Mouse (Mus musculus) brain, adult 2 months (tissue): ENCODE measurements around the gene Rpap3.

Experiments
- DNase-seq: peaks from one replicate; pipeline ENCODE4 v3.0.0; 2011; ENCODE audit warnings: low read depth, low spot score

The Rpap3 gene

DNA sequence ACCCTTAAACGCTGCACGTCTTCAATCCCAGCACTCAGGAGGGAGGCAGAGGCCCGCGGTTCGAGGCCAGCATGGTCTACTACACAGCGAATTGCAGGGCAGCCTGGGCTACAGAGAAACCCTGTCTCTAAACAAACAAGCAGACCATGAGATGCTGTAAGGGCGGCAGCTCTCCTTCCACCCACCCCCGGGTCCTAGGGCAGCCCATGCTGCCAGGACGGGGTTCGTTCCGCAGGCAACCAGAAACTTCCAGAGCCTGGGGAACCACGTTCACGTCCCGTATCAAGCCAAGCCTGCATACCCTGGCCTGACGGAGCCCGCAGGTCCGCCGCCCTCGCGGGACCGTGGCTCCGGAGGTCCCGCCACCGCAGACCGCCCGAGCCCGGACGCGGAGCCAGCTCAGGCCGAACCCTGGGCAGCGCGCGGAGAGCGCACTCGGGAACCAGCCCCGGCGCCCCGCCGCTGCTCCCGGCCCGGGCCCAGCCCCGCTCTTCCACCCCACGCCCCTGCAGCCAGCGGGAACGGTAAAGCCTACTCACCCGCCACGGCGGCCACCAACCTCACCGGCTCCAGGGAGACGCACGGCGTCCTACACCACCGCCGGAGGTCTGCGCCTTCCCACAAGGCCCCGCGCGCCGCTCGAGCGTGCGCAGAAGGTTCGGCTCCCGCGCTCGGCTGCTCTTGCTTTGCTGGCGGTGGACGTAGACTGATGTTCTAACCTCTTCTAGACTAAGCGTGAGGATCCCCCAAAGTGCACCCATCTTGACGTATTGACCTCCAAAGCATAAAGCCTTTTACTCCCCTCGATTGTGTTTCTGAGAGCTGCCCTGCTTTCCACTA lies at the start of gene Rpap3:
TSS of gene Rpap3 (minus strand) at position 615 of the 840 bp plus-strand sequence.
- peak; percentile 93 for DNase-seq

DNA sequence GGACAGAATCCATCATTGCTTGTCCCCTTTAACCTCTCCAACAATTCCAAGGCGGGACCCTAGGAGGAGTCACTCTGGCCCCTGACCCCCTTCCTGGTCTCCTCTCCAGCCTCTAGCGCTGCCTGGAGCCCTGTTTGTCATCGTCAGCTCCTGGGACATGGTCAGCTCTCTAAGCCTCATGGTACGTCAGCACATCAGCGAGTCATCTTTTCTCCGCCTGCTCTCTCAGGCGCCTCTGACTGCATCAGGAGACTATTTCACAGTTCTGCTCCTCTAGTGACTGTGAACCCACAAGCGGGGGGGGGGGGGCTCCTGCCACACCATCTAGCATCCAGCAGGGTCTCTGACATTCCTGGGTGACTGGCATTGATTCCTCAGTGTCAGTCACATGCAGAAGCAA lies 49.7 kb upstream of the Rpap3 start:
- DNase-seq, result no peak

DNA sequence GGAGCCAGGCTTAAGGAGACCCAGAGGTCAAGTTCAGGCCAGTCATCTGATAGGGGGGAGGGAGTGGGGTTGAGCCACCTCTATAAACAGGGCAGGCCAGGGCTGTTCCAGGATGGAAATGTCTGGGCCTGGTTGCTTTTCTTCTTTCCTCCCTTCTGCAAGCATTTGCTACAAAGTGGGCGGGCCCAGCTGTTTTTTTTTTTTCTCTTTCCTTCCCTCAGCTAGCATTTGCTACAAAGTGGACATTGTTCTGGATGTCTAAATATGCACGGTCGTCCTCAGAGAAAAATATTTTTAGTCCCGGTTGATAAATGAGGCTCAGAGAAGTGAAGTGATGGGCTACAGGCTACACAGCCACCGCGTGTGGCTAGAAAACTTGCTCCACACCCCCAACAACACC lies 48.9 kb upstream of the Rpap3 start:
- peak; percentile 69 for DNase-seq

DNA sequence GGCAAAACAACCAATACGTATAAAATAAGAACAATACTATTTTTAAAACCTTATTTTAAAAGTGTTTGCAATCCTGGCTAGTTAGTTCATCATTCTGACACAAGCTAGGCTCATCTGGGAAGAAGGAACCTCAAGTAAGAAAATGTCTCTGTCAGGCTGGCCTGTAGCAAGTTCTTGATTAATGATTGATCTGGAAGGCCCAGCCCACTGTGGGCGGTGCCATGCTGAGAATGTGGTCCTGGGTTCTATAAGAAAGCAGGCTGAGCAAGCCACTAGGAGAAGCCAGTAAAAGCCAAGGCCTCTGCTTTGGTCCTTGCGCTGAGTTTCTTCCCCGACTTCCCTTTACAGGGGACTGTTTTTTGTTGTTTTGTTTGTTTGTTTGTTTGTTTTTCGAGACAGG lies 46.9 kb upstream of the Rpap3 start:
- DNase-seq, result no peak

DNA sequence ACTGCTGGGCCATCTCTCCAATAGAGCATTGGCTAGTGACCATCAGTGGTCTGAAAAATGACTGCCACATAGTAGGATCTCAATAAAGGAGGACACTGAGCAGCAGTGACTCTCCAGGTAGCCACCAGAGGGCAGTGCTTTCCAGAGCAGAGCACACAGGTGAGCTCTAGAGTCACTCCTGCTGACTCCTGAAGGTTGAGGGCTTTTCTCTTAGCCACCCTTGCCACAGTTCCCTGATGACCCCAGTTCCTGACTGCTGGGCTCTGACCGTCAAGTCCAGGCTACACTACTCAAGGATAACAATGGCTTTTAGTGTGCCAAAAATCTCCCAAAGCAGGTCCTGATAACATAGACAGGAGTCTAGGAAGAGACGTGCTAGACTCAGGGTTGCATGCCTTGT lies 46.1 kb upstream of the Rpap3 start:
- no peak for DNase-seq

DNA sequence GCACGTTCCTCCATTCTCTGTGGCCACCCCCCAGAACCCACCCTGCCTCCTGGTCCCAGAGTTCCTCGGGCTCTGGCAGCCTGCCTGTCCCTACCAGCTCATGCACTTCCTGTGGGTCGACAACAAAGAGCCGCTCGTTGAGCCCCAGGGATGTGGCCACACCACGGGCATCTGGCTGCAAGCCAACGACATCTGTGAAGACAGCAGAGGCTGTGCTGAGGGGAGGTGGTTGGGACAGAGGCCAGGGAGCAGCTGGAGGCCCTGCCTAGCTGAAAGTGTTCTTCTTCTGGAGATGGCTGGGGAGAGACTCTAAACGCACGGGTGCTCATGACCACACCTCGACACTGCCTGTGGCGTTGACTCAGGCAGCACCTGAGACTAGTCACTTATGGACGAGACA lies 45.1 kb upstream of the Rpap3 start:
- peak; percentile 95 for DNase-seq

DNA sequence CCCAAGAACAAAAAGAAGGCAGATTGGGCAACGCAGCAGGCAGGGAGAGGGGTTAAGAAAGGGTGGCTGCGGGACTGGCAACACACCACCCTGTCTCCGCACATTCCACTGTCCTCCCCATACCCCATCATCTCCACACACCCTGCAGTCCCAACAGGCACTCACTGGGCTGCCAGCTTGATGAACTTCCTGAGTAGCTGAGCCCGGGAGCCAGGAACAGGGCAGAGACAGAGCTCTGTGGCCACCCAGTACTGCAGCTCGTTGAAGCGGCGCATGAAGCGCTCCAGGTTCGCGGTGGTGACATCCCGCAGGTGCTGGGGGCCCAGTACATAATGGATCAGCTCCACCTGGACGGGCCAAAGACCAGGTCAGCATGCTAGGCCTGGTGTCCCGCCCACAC lies 44.2 kb upstream of the Rpap3 start:
- DNase-seq, result no peak

DNA sequence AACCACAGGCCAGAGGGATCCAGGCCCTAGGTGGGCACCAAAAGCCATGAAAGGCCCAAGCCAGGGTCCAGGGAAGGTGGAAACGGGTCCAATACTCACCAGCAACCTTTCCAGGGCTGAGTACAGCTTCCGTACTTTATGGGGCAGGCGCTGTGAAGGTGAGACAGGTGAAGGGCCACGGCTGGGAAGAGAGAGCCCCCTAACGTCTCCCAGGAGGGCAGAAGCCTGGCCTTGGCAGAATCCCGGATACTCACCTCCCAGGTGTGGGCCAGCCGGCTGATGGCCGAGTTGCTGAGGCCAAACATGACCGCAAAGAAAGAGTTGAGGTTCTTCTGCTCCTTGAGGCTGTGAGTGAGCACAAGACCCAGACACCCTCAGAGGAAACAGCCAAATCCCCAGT lies 43.8 kb upstream of the Rpap3 start:
- no peak for DNase-seq

DNA sequence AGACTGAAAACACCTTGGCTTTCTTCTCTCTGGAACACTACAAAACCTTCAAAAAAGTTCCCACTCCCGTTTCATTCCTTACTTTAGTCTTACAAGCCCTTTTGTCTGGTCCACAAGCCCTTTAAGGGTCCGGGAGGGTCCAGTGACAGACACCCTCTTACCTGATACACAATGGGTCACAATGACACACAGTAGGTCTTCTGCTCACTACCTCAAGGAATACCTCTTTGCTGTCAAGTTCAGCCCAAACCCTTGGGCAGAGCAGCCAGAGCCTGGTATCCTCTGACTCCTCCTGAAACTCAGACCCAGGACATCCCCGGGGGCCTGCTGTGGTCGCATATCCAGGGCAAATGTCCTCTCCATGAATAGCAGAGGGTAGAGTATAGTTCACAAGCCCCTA lies 43.3 kb upstream of the Rpap3 start:
- no peak for DNase-seq

DNA sequence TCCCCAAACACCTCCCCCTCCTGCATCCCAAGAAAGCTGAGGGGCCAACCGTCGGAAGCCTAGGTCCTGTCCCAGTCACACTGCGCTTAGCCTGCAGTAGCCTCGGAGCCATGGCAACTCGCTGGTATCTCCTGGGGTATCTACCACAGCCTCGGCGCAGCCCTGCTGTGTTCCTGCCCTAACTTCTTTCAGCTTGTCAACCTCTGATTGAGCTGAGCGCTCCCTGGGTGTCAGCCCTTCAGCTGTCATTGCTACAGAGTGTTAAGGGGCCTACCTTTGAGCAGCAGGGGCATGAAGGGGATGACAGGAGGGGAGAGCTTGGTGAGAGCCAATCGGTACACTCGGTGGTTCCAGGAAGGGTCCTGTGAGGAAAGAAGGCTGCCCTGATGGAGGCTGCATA lies 42.7 kb upstream of the Rpap3 start:
- DNase-seq, result no peak

DNA sequence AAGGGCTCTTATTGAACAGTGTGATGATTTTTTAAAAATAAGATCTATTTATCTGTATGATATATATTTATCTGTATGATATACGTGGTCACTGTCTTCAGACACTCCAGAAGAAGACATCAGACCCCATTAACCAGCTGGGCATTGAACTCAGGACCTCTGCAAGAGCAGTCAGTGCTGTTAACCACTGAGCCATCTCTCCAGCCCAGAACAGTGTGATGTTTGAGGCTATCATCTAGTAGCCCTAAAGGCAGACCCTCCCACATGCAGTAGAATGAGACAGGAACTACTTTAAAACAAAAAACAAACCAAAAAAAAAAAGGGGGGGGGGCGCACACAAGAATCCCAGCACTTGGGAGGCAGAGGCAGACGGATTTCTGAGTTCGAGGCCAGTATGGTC lies 41.9 kb upstream of the Rpap3 start:
- DNase-seq, result no peak

DNA sequence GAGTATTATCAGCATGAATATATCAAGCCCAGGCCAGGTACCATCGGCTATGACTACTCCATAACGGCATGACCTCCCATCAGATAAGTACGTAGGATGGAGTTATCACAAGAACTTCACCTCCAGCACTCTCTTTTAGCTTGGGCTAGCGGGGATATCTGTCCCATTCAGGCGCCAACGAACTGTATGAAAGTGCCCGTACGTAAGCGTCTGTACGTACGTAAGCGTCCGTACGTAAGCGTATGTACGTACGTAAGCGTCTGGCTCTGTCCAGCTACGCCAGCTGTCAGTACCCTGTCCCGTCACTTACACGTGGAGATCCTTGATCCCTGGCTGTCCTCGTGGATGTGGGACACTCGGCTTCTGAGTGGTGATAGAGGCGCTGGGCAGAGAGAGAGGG lies 41.1 kb upstream of the Rpap3 start:
- DNase-seq, result no peak

DNA sequence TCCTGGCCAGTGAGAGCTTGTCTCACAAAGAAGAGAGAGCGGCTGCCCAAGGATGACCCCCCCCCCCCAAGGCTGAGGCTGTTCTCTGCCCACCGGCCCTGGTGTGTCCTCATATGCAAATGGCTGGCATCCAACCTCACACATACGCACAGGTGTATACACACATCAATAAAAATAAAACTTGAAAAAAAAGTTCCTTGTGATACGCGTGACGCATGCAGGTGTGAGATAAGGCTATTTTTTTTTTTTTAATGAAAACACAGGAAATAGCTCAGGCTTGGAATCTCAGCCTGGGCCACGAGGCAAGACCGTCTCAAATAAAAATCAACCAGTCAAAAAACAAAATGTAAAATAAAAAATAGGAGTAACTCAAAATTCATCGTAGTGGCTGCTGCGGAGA lies 40.7 kb upstream of the Rpap3 start:
- no peak for DNase-seq

DNA sequence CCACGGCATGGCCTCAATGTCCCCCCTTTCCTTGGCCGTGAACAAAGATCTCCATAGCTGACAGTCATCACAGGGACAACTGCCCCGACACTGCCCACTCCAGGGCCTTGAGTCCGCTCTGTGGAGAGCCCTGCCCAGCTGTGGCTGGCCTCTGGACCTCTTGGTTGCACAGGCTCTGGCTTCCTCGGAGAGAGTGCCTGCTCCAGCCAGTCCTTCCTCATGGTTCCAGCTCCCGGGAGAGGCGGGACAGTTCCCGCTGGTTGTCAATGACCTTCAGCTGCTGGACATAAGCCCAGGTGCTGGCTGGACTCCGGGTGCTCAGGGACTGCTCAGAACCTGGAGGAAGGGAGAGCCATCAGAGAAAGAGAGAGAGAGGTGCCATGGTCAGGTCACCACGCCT lies 39.7 kb upstream of the Rpap3 start:
- DNase-seq, result no peak

DNA sequence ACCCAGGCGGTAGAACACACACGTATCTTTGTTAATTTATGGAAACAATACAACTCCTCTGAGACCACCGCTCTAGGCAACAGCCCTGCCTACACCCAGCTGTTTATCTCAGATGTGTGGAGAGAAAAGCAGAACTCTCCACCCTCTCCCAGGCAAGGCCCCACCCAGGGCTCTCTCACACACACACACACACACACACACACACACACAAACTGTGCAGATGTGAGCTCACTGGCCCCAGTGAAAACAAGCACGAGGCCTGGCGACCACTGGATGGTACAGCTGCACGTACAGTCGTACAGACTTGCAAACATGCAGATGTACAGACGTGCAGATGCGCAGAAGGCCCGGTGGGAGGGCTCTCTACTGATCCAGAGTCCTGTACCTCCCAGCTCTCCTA lies 39.3 kb upstream of the Rpap3 start:
- DNase-seq, result no peak

DNA sequence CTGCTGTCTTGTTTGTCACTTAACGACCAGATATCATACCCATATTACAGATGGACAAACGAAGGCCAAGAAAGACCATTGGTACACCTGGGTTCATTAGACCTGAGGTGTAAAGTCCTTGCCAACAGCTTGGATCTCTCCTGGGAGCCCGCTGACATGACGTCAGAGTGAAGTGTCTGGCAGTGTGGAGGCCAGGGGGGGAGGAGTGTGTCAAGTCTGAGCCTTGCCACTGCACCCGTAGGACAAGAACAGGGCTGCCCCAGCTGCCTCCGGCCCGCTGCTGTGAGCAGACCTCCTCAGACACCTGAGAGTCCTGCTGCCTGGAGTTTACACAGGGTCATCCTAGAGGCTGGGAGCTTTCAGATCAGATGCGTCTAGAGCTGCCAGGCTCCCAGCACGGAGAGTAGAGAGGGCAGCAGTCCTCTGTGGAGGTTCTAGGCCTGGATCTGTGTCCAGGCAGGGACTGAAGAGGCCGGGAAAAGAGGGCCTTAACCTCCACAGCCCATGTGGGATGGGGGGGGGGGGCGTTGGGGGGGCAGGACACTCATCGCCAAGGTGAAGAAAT lies 38.4 kb upstream of the Rpap3 start:
- DNase-seq, result no peak

DNA sequence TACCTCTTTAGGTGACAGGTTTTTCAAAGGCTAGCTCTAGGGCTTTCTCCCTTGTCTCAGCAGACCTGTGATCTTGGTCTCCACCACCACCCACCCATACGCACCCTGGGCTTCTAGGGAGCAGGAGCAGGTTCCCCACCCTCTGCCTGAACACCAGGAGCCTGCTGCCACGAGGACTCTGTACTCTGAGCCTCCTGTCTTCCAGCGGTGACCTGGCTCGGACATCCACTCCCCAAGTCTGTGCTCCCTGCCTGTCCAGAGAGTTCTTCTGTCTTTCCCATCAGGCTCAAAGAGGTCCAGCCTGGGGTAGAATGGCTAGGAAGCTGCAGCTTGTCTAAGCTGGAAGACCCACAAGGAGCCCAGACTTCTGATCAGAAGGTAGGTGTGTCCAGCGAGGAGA lies 37.6 kb upstream of the Rpap3 start:
- DNase-seq, result no peak

DNA sequence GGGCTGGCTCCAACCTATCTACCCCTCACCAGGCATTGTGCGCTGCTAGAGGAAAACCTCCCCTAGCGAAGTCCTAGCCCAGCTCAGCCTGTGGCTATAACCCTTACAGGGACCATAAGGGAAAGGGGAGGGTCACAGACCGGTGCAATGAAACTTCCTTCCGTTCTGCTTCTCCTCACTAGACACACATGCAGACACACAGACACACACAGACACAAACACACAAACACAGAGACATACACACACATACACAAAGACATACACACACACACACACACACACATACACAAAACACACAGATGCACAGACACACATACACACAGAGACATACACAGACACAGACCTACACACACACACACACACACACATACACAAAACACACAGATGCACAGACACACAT lies 37.0 kb upstream of the Rpap3 start:
- DNase-seq, result no peak

DNA sequence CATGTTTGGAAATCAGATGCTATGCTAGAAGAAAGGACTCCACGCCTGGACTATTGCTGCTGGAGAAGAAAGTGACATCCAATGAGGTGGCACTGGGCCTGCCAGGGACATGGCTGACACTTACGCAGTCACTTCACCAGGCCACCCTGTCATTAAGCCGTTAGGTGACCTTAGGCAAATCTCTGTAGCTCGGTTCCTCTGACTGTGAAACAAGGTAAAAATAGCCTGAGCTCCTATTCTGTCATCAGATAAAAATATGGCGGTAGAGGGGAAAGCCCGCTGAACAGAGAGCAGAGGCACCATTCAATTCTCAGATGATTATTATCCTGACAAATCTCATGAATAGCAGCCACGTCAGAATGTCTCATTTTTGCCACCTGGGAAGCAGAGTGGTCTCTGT lies 36.4 kb upstream of the Rpap3 start:
- no peak for DNase-seq

DNA sequence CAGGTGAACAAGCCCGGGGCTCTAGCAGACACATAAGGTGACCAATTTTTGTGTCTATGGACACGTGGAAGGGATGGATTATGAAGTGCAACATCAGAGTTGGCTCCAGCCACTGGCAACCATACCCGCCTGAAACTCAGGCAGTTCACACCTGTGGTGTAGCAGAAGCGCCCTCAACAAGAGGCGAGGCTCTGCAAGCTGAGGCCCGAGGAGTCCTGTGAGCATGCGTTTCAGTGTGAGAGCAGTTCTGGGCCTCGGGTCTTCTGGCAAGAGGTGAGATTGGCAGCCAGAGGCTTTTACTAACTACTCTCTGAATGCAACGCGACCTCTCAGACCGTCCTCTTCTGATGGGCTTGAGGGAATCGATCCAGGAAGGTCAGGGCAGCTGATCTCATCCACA lies 36.0 kb upstream of the Rpap3 start:
- no peak for DNase-seq

DNA sequence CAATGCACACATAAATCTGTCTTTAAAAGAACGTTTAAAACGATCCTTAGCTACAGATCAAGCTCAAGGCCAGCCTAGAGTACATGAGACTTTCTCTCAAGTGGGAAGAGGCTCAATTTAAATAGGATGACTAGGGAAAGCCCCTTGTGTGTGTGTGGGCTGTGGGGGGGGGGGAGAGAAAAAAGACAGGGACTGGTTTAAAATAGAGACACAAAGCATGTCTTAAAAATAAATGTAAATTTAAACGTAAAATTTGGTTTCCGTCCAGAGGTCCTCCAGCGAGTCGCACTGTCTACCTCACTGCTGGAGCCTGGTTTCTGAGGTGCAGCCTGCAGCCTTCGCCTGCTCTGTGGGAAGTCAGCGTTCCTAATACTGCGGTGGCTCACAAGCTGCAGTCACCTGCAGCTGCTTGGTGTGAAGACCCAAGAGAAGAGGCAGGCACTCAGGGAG lies 34.7 kb upstream of the Rpap3 start:
- DNase-seq, result no peak

DNA sequence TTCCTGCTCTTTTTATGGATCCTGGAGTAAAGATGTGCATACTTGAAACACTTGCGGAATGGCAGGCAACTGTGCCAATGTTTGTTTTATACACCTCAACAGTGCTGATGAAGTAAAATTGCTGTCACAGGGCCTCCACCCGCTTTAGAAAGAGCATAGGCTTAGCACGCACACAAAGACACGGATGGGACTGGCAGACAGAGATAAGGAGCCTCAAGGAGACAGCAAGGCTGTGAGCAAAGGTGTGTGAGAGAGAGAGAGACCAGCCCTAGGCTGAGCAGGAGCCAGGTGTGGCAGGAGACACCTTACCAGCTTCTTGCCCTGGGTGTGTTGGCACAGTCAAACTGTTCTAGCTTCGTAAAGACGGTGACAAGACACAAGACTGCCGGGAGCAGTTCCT lies 33.3 kb upstream of the Rpap3 start:
- no peak for DNase-seq

DNA sequence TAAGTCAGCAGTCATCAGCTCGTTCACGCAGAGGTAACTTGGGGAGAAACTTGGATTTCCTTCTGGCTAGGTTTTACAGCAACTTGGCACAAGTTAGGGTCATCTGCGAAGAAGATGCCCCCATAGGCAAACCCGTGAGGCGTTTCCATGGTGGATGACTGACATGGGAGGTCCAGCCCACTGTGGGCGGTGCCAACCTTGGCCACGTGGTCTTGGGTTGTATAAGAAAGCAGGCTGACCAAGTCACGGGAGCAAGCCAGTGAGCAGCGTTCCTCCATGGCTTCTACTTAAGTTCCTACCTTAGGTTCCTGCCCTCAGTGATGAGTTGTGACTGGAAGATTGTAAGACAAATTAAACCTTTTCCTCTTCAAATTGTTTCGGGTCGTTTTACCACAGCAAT lies 26.4 kb upstream of the Rpap3 start:
- DNase-seq, result no peak

DNA sequence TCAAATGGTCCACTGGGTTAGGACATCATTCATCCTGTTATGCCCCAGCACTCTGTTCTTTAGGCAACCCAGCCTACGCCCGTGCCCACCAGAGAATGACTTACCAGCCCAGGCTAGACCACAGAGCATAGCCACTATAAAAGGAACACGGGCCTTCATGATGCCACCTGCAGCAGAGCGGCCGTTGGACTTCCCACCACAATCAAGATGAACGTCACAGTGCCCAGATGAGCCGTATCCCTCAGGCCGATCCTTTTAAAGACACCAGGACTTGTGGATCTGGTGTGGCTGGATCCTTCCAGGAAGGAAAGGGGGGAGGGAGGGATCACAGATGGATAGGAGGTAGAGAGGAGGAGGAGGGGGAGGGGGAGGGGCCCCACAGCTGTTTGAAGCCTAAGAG lies 25.5 kb upstream of the Rpap3 start, which contains the start of gene Endou:
TSS of gene Endou (minus strand) at position 229 of the 400 bp plus-strand sequence.
- no peak for DNase-seq
